Mouse (Mus musculus): Measurements from ENCODE around the gene Abr. TPM values are rescaled to one million over a fixed set of nuclear protein-coding genes. Genes with fewer than 3 reads are reported as not detected.

Gene Abr
- polyA plus RNA-seq, 2 experiments: 39.7 to 67.5 TPM

- H3K4me2 ChIP-seq (replicated peaks; ENCODE audit: low read depth, low read length, severe bottlenecking): peak overlapping the region; percentile 35
- no peaks in the 10 kb centered on the region for H3K9me3 ChIP-seq (ENCODE audit: control insufficient read depth, low read length)
- DNase-seq (ENCODE audit: low spot score) (peak; percentile 32), ATAC-seq (ENCODE audit: low FRiP score, low read depth) (0 out of 2 replicates have a peak, but pooled peaks have one; percentile 36)
- H3K27ac ChIP-seq (replicated peaks; ENCODE audit: low read depth, low read length): no peak overlapping the region
- WGBS: 3% methylated on average over 7 of the region's 7 CpGs
- no peak for TF ChIP-seq POLR2A (IDR thresholded peaks at IDR 0.05; ENCODE audit: borderline replicate concordance, extremely low read depth, insufficient read depth, insufficient read length)
- no peak overlapping the region for H3K9ac ChIP-seq (ENCODE audit: low read depth, low read length, severe bottlenecking)
- H3K36me3 ChIP-seq (ENCODE audit: control insufficient read depth, insufficient read depth, low read length): no peaks in the 10 kb centered on the region
- 0 out of 2 replicates have a peak overlapping the region, but pooled peaks have one; percentile 5 for H3K4me3 ChIP-seq (replicated peaks; ENCODE audit: low read length)
- no peaks in the 10 kb centered on the region for H3K27me3 ChIP-seq (ENCODE audit: control insufficient read depth, insufficient read depth, low read length)
- peaks cover 14% of the 10 kb centered on the region for H3K4me1 ChIP-seq (ENCODE audit: control insufficient read depth, insufficient read depth, low read length)
Measured at GRCm38 (mm10) chr11:76647062-76647461, 24.9 kb upstream of the Abr start.

GRCm38 (mm10) chr11:76645955-76646354 is 23.8 kb upstream of the Abr start:
- H3K4me2 ChIP-seq (replicated peaks; ENCODE audit: low read depth, low read length, severe bottlenecking): peak overlapping the region; percentile 60
- under 1% methylated on average over 19 of the region's 19 CpGs for WGBS
- no peak overlapping the region for H3K9ac ChIP-seq (ENCODE audit: low read depth, low read length, severe bottlenecking)
- TF ChIP-seq POLR2A (IDR thresholded peaks at IDR 0.05; ENCODE audit: borderline replicate concordance, extremely low read depth, insufficient read depth, insufficient read length): 0 out of 2 replicates have a peak, but pooled peaks have one; percentile 33
- DNase-seq (ENCODE audit: low spot score): peak; percentile 91
- peak; percentile 70; the same call in 1 of the 2 replicates for ATAC-seq (ENCODE audit: low FRiP score, low read depth)
- no peaks in the 10 kb centered on the region for H3K9me3 ChIP-seq (ENCODE audit: control insufficient read depth, low read length)
- H3K4me1 ChIP-seq (ENCODE audit: control insufficient read depth, insufficient read depth, low read length): peaks cover 14% of the 10 kb centered on the region
- H3K27me3 ChIP-seq (ENCODE audit: control insufficient read depth, insufficient read depth, low read length): no peaks in the 10 kb centered on the region
- peak overlapping the region; percentile 25 for H3K4me3 ChIP-seq (replicated peaks; ENCODE audit: low read length)
- H3K36me3 ChIP-seq (ENCODE audit: control insufficient read depth, insufficient read depth, low read length): no peaks in the 10 kb centered on the region
- H3K27ac ChIP-seq (replicated peaks; ENCODE audit: low read depth, low read length): no peak overlapping the region

GRCm38 (mm10) chr11:76645036-76645435 is 22.9 kb upstream of the Abr start:
- WGBS: 47% methylated on average over 9 of the region's 9 CpGs
- no peak for ATAC-seq (ENCODE audit: low FRiP score, low read depth)
- H3K4me3 ChIP-seq (replicated peaks; ENCODE audit: low read length): no peak overlapping the region
- H3K4me1 ChIP-seq (ENCODE audit: control insufficient read depth, insufficient read depth, low read length): peaks cover 14% of the 10 kb centered on the region
- no peaks in the 10 kb centered on the region for H3K36me3 ChIP-seq (ENCODE audit: control insufficient read depth, insufficient read depth, low read length)
- no peak overlapping the region for H3K27ac ChIP-seq (replicated peaks; ENCODE audit: low read depth, low read length)
- H3K27me3 ChIP-seq (ENCODE audit: control insufficient read depth, insufficient read depth, low read length): no peaks in the 10 kb centered on the region
- H3K9me3 ChIP-seq (ENCODE audit: control insufficient read depth, low read length): no peaks in the 10 kb centered on the region
- H3K4me2 ChIP-seq (replicated peaks; ENCODE audit: low read depth, low read length, severe bottlenecking): no peak overlapping the region; the same call in 1 of the 2 replicates
- DNase-seq (ENCODE audit: low spot score): no peak
- H3K9ac ChIP-seq (ENCODE audit: low read depth, low read length, severe bottlenecking): no peak overlapping the region
- TF ChIP-seq POLR2A (IDR thresholded peaks at IDR 0.05; ENCODE audit: borderline replicate concordance, extremely low read depth, insufficient read depth, insufficient read length): no peak

GRCm38 (mm10) chr11:76644257-76644656 is 22.1 kb upstream of the Abr start:
- H3K9ac ChIP-seq (ENCODE audit: low read depth, low read length, severe bottlenecking): no peak overlapping the region
- peaks cover 14% of the 10 kb centered on the region for H3K4me1 ChIP-seq (ENCODE audit: control insufficient read depth, insufficient read depth, low read length)
- 48% methylated on average over 6 of the region's 6 CpGs for WGBS
- no peak overlapping the region for H3K4me2 ChIP-seq (replicated peaks; ENCODE audit: low read depth, low read length, severe bottlenecking)
- no peak overlapping the region for H3K4me3 ChIP-seq (replicated peaks; ENCODE audit: low read length)
- DNase-seq (ENCODE audit: low spot score) (no peak), ATAC-seq (ENCODE audit: low FRiP score, low read depth) (no peak)
- TF ChIP-seq POLR2A (IDR thresholded peaks at IDR 0.05; ENCODE audit: borderline replicate concordance, extremely low read depth, insufficient read depth, insufficient read length): no peak
- no peaks in the 10 kb centered on the region for H3K27me3 ChIP-seq (ENCODE audit: control insufficient read depth, insufficient read depth, low read length)
- no peak overlapping the region for H3K27ac ChIP-seq (replicated peaks; ENCODE audit: low read depth, low read length)
- H3K9me3 ChIP-seq (ENCODE audit: control insufficient read depth, low read length): no peaks in the 10 kb centered on the region
- no peaks in the 10 kb centered on the region for H3K36me3 ChIP-seq (ENCODE audit: control insufficient read depth, insufficient read depth, low read length)

GRCm38 (mm10) chr11:76640231-76640630 is 18.1 kb upstream of the Abr start:
- ATAC-seq (ENCODE audit: low FRiP score, low read depth) (no peak), DNase-seq (ENCODE audit: low spot score) (no peak)
- Histone ChIP-seq H3K4me2 (replicated peaks; ENCODE audit: low read depth, low read length, severe bottlenecking) (no peak overlapping the region), H3K4me1 (ENCODE audit: control insufficient read depth, insufficient read depth, low read length) (no peaks in the 10 kb centered on the region), H3K27ac (replicated peaks; ENCODE audit: low read depth, low read length) (no peak overlapping the region), H3K9me3 (ENCODE audit: control insufficient read depth, low read length) (no peaks in the 10 kb centered on the region), H3K4me3 (replicated peaks; ENCODE audit: low read length) (no peak overlapping the region), H3K27me3 (ENCODE audit: control insufficient read depth, insufficient read depth, low read length) (no peaks in the 10 kb centered on the region), H3K36me3 (ENCODE audit: control insufficient read depth, insufficient read depth, low read length) (no peaks in the 10 kb centered on the region), H3K9ac (ENCODE audit: low read depth, low read length, severe bottlenecking) (no peak overlapping the region)
- no peak for TF ChIP-seq POLR2A (IDR thresholded peaks at IDR 0.05; ENCODE audit: borderline replicate concordance, extremely low read depth, insufficient read depth, insufficient read length)
- WGBS: 78% methylated on average over 4 of the region's 4 CpGs

Data from limb, embryonic 14.5 days (tissue).